Mouse (Mus musculus) hindlimb bud, embryonic 11.5 days (tissue): ENCODE measurements around the gene Tmem170.

ENCODE experiments used
- DNase-seq: peaks from one replicate; pipeline ENCODE4 v3.0.0-alpha.2; 2012; ENCODE audit warnings: low read depth, low spot score; ENCODE audit errors: extremely low spot score

Gene Tmem170

GRCm38 (mm10) chr8:111820018-111820417, 56.5 kb downstream of the Tmem170 start:
- DNase-seq, result no peak

GRCm38 (mm10) chr8:111818556-111818955, 58.0 kb downstream of the Tmem170 start:
- no peak for DNase-seq

- no peak for DNase-seq
These were observed 61.5 kb downstream of the Tmem170 start for GRCm38 (mm10) chr8:111815078-111815477.

- no peak for DNase-seq
These were observed 62.7 kb downstream of the Tmem170 start for GRCm38 (mm10) chr8:111813818-111814217.
